Mouse (Mus musculus): ENCODE measurements at regions not wholly inside any gene's neighbourhood (a gene's known extent, or its start where the extent isn't known, plus 50 kb on each side); places are given as distances from the start of the nearest gene placed in this dataset.

- peak in 1 of 2 experiments; percentile 30 for DNase-seq (ENCODE audit: low spot score in 2 of 2)
Measured at GRCm38 (mm10) chr1:193702707-193703419, 332.8 kb upstream of the Camk1g start.

GRCm38 (mm10) chr1:193700217-193700616 is 330.1 kb upstream of the Camk1g start:
- no peak for DNase-seq (ENCODE audit: low spot score in 2 of 2)

- DNase-seq (ENCODE audit: low spot score in 2 of 2), result peak in 1 of 2 experiments; percentile 35
Measured at GRCm38 (mm10) chr1:193698603-193699266, 328.6 kb upstream of the Camk1g start.

DNA sequence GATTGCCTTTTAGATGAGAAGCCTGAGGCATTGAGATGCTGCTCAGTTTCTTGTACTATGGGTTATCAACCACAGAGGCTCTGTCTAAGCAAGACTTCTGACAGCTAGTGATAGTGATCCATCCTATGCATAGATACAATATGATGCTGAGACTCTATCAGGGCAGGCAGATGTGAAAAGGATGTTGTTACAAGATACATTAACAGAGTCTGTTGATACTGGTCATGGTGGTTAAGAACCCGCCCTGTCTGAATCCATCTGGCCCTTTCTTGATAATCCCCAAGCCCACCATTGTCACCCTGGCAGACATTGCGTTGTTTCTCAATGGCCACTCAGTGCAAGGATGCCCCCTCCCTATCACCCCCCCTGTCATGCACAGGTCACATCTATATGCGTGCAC is 327.8 kb upstream of the Camk1g start:
- DNase-seq (ENCODE audit: low spot score in 2 of 2), result no peak

- DNase-seq (ENCODE audit: low spot score in 2 of 2), result no peak
Measured at GRCm38 (mm10) chr1:193697001-193697400, 326.9 kb upstream of the Camk1g start.

- no peak for DNase-seq (ENCODE audit: low spot score in 2 of 2)
Measured at GRCm38 (mm10) chr1:193692991-193693390, 322.9 kb upstream of the Camk1g start.

- DNase-seq (ENCODE audit: low spot score in 2 of 2), result no peak
Measured at GRCm38 (mm10) chr1:193689601-193690000, 319.5 kb upstream of the Camk1g start.

DNA sequence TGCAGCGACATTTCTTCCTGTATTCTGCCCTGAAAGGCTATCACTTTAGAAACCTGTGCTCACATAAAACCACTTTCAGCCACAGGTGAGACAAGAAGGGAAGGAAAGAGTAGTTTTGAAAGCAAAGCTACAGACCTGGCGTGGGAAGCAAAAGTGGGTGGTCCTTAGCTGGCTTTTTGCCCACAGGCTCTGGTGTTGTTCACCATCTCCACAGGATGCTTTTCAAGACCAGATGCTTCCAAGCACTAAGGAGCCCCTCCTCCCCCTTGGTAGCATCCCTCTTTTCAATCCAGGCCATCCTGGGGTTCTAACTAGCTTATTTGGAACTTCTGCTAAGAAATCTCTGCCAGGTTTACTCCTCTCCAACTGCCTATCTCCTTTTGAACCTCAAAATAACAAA is 312.8 kb upstream of the Camk1g start:
- no peak for DNase-seq (ENCODE audit: low spot score in 2 of 2)

DNA sequence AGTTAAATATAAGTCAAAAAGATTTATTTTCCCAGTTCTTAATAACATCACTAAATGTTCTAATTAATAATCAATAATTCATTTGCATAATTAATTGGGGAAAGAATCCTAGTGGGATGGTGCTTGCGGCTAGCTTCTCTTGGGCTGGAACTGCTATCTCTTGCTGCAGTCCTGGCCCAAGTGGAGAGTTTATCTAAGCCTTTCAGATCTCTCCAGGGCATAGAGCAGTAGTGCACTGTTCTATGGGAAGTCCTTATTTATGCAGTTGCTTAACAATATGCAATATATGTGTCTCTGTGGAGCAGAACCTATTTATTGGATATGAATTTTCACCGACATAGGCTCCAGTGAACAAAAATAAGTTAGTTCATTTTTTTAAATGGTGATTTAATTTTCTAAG is 308.4 kb upstream of the Camk1g start:
- DNase-seq (ENCODE audit: low spot score in 2 of 2), result no peak

GRCm38 (mm10) chr1:193673236-193673830 is 303.2 kb upstream of the Camk1g start:
- DNase-seq (ENCODE audit: low spot score in 2 of 2), result peak in 1 of 2 experiments; percentile 7

- no peak for DNase-seq (ENCODE audit: low spot score in 2 of 2)
Measured at GRCm38 (mm10) chr1:193672681-193673080, 302.6 kb upstream of the Camk1g start.

- no peak for DNase-seq (ENCODE audit: low spot score in 2 of 2)
Measured at GRCm38 (mm10) chr1:193671816-193672254, 301.7 kb upstream of the Camk1g start.

- DNase-seq (ENCODE audit: low spot score in 2 of 2), result no peak
Measured at GRCm38 (mm10) chr1:193671046-193671445, 300.9 kb upstream of the Camk1g start.

DNA sequence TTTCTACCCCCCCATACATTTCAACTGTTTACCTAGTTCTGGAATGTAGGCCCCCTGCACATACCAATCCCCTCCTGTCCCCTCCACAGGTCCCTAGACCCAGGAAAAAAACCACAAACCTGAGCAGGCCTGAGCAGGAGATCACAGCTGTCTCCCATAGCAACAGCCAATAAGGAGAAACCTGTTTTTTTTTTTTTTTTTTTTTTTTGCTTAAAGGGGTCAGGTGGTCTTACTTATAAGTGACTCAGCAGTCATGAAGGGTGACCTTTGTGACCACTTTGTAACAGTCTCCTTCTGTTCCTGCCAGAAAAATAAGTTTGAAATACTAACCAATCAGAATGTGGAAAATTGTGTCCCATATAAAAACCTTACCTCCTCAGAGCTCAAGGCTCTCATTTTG is 299.9 kb upstream of the Camk1g start:
- no peak for DNase-seq (ENCODE audit: low spot score in 2 of 2)

GRCm38 (mm10) chr1:193668841-193669240 is 298.7 kb upstream of the Camk1g start:
- DNase-seq (ENCODE audit: low spot score in 2 of 2), result no peak

DNA sequence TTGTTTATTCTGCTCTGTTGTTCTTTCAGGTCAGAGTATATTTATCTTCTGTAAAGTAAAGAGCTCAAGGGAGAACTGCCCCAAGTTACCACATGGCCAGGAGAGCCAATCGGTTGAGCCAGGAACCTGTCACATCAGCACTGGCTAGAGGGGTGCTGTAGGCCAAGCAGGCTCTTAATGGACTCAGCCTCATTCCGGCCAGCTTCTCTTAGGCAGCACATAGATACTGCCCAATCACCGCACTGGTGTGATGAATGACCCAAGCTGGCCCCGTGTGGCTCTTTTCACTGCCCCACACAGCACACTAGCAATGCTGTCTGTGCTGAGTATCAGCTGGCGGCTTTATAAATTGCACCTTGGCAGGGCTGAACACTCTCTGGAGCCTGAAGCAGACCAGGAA is 295.8 kb upstream of the Camk1g start:
- DNase-seq (ENCODE audit: low spot score in 2 of 2), result no peak

- no peak for DNase-seq (ENCODE audit: low spot score in 2 of 2)
Measured at GRCm38 (mm10) chr1:193664569-193664968, 294.5 kb upstream of the Camk1g start.

DNA sequence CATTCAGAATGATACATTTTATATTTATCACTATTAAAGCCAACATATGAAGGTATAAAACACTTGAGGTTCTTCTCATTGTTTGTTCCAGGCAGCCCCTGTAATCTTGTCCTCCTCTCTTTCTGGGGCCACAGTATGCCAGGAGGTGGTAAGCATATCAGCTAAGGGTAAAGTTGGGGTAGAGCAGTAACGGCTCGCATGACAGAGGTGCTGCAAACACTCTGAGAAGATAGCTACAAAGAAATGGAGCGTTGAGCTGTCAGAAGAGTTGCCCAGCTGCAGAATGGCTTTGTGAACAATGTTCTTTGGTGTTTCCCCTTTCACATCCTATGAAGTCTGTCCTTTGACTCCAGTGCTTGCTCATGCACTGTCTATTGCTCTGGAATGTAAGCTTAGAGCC is 293.5 kb upstream of the Camk1g start:
- DNase-seq (ENCODE audit: low spot score in 2 of 2), result no peak

GRCm38 (mm10) chr1:193662166-193662890 is 292.2 kb upstream of the Camk1g start:
- no peak for DNase-seq (ENCODE audit: low spot score in 2 of 2)

GRCm38 (mm10) chr1:193661377-193661776 is 291.3 kb upstream of the Camk1g start:
- no peak for DNase-seq (ENCODE audit: low spot score in 2 of 2)

GRCm38 (mm10) chr1:193655076-193655677 is 285.1 kb upstream of the Camk1g start:
- DNase-seq (ENCODE audit: low spot score in 2 of 2), result no peak

- DNase-seq (ENCODE audit: low spot score in 2 of 2), result peak in 1 of 2 experiments; percentile 4
Measured at GRCm38 (mm10) chr1:193650275-193650674, 280.2 kb upstream of the Camk1g start.
